ENCODE assay signal across 26 mouse cellular contexts in the genomic region with DNA sequence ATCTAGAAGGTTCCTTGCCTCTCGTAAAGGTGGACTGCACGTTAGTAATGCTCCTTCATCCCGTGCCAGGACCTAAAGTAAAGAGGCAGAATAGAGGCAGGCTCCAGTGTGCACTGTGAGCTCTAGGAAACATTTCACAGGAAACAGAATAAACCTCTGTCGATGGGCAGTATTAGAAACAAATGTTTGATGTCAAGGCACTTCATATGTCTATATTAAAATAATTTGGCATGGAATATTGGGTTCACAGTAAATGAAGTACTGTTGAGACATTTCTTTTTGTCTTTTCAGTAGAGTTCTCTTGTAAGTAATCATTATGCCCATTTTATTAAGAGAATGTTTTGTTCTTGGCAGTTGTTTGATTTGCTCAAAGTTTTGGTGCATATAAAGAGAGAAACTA.
"Had no signal": no experiment of that assay in that cellular context is flagged by ENCODE, and none has a peak within 500 bp of the region (broad histone marks: within the 10 kb centered on the region; RNA-seq: fewer than 3 reads in every experiment).

No protein-coding gene starts in this region.

- DNase-seq: gastrocnemius, adult 2 months; gastrocnemius, postnatal 10 days; gastrocnemius, postnatal 25 days; heart, adult 2 months; heart, postnatal 14 days; heart, postnatal 4 days; kidney, adult 18-20 months; kidney, adult 8-10 months; kidney, postnatal 10 days; kidney, postnatal 25 days; kidney, postnatal 4 days had no signal

- H3K27me3 ChIP-seq: heart, embryonic 13.5 days; heart, embryonic 15.5 days; hindbrain, embryonic 12.5 days; intestine, embryonic 15.5 days; limb, embryonic 12.5 days had no signal

- H3K27ac ChIP-seq: gastrocnemius, adult 2 months; heart, adult 2 months; heart, embryonic 13.5 days; heart, embryonic 15.5 days; hindbrain, embryonic 10.5 days; hindbrain, embryonic 12.5 days; hindbrain, embryonic 14.5 days; intestine, embryonic 15.5 days; layer of hippocampus, adult 2 months; left cerebral cortex, adult 2 months; limb, embryonic 10.5 days; limb, embryonic 12.5 days had no signal

- ATAC-seq: forebrain, embryonic 16.5 days; hindbrain, embryonic 16.5 days; inflammation-experienced regulatory T-cells, adult 6 months; intestine, embryonic 15.5 days; intestine, postnatal 0 days had no signal

- H3K9ac ChIP-seq: heart, embryonic 13.5 days; heart, embryonic 15.5 days; hindbrain, embryonic 12.5 days; hindbrain, embryonic 14.5 days; intestine, embryonic 15.5 days; limb, embryonic 12.5 days had no signal

- H3K4me2 ChIP-seq: heart, embryonic 11.5 days; heart, embryonic 13.5 days; heart, embryonic 15.5 days; hindbrain, embryonic 12.5 days; hindbrain, embryonic 14.5 days; intestine, embryonic 15.5 days; limb, embryonic 12.5 days had no signal

- H3K4me1 ChIP-seq: hindbrain, embryonic 10.5 days; hindbrain, embryonic 12.5 days; intestine, embryonic 15.5 days; limb, embryonic 10.5 days; limb, embryonic 12.5 days had no signal

- H3K36me3 ChIP-seq: heart, embryonic 13.5 days; heart, embryonic 15.5 days; hindbrain, embryonic 10.5 days; hindbrain, embryonic 12.5 days; intestine, embryonic 15.5 days; limb, embryonic 10.5 days; limb, embryonic 12.5 days had no signal

- H3K9me3 ChIP-seq: heart, embryonic 13.5 days; heart, embryonic 15.5 days; hindbrain, embryonic 10.5 days; hindbrain, embryonic 12.5 days; intestine, embryonic 15.5 days; limb, embryonic 10.5 days; limb, embryonic 12.5 days had no signal

- H3K4me3 ChIP-seq: gastrocnemius, adult 2 months; heart, adult 2 months; heart, embryonic 13.5 days; heart, embryonic 15.5 days; hindbrain, embryonic 10.5 days; hindbrain, embryonic 12.5 days; intestine, embryonic 15.5 days; layer of hippocampus, adult 2 months; left cerebral cortex, adult 2 months; limb, embryonic 10.5 days; limb, embryonic 12.5 days had no signal
